Mouse (Mus musculus): ENCODE results near the gene L3hypdh. TPM values are rescaled to one million over a fixed set of nuclear protein-coding genes. Genes with fewer than 3 reads are reported as not detected.

L3hypdh gene
- total RNA-seq (2021): 1 to 10 TPM; 7.9 to 8.9 TPM
- long read RNA-seq, experiment 1, transcript L3hypdh-201 (5 exons, 1,831 nt): major isoform, 14 of 14 reads
- long read RNA-seq, experiment 1, partial matches to known transcripts: 0 of 14 reads
- long read RNA-seq, experiment 1, other reads (novel, unspliced or antisense): 0 of 14 reads
- long read RNA-seq, experiment 2, transcript L3hypdh-201 (5 exons, 1,831 nt): major isoform, 8 of 8 reads
- long read RNA-seq, experiment 2, partial matches to known transcripts: 0 of 8 reads
- long read RNA-seq, experiment 2, other reads (novel, unspliced or antisense): 0 of 8 reads

GRCm38 (mm10) chr12:72085329-72086165, at the start of gene L3hypdh, which contains the start of gene Jkamp:
L3hypdh (minus strand) TSS chr12:72085439.
Jkamp (plus strand) TSS chr12:72085589.
- DNase-seq: peak; percentile 99 to 100

GRCm38 (mm10) chr12:72129203-72129602, 44.0 kb upstream of the L3hypdh start:
- DNase-seq: no peak

GRCm38 (mm10) chr12:72115686-72116345, 30.6 kb upstream of the L3hypdh start:
- DNase-seq: peak in 1 of 2 experiments; percentile 15

GRCm38 (mm10) chr12:72115126-72115525, 29.9 kb upstream of the L3hypdh start:
- peak; percentile 29 to 39 for DNase-seq

GRCm38 (mm10) chr12:72104525-72105281, 19.5 kb upstream of the L3hypdh start:
- DNase-seq: peak; percentile 70 to 88

GRCm38 (mm10) chr12:72104027-72104426, 18.8 kb upstream of the L3hypdh start:
- DNase-seq: no peak

GRCm38 (mm10) chr12:72102776-72103175, 17.5 kb upstream of the L3hypdh start:
- no peak for DNase-seq

- DNase-seq: no peak
Measured at GRCm38 (mm10) chr12:72096966-72097365, 11.7 kb upstream of the L3hypdh start.

- no peak for DNase-seq
Measured at GRCm38 (mm10) chr12:72089802-72090201, 4.6 kb upstream of the L3hypdh start.

GRCm38 (mm10) chr12:72086166-72086825, 1.1 kb upstream of the L3hypdh start:
- DNase-seq: no peak

GRCm38 (mm10) chr12:72085024-72085328, 263 bp downstream of the L3hypdh start:
- DNase-seq: no peak

- DNase-seq: peak in 1 of 2 experiments; percentile 65
Measured at GRCm38 (mm10) chr12:72084261-72085023, 797 bp downstream of the L3hypdh start.

GRCm38 (mm10) chr12:72083265-72083664, 2.0 kb downstream of the L3hypdh start:
- DNase-seq: no peak

- DNase-seq: peak; percentile 32 to 38
Measured at GRCm38 (mm10) chr12:72082370-72082769, 2.9 kb downstream of the L3hypdh start.

GRCm38 (mm10) chr12:72081961-72082360, 3.3 kb downstream of the L3hypdh start:
- DNase-seq: no peak

- no peak for DNase-seq
Measured at GRCm38 (mm10) chr12:72078248-72078647, 7.0 kb downstream of the L3hypdh start.

- peak; percentile 86 to 90 for DNase-seq
Measured at GRCm38 (mm10) chr12:72070327-72071269, 14.6 kb downstream of the L3hypdh start, which contains the start of gene Gpr135. Gpr135 (minus strand) TSS chr12:72071125.

GRCm38 (mm10) chr12:72069626-72070326, 15.5 kb downstream of the L3hypdh start:
- no peak for DNase-seq

- DNase-seq: no peak
Measured at GRCm38 (mm10) chr12:72057780-72058179, 27.5 kb downstream of the L3hypdh start.
